Mouse (Mus musculus) CH12.LX (cell line): ENCODE data around the gene Timm22. TPM values are rescaled to one million over a fixed set of nuclear protein-coding genes. Genes with fewer than 3 reads are reported as not detected.

Experiments used
- DNase-seq: peaks from one replicate; pipeline ENCODE4 v3.0.0-alpha.2; 2013; ENCODE audit errors: extremely low read depth
- H3K27ac ChIP-seq: 2 replicates; pipeline ENCODE4 v1.5.1; 2012; ENCODE audit warnings: low read depth, mild to moderate bottlenecking, control low read depth, moderate library complexity; ENCODE audit not compliant: insufficient read depth
- H3K27me3 ChIP-seq: replicated peaks from 2 replicates; pipeline ENCODE3; 2012; ENCODE audit warnings: inconsistent platforms
- H3K36me3 ChIP-seq, 2 experiments: replicated peaks in 1 of 2; 2 replicates each; pipeline versions ENCODE3 to v1.6.1; 2012; ENCODE audit warnings: inconsistent platforms in 1 of 2, low read length in 1 of 2, mild to moderate bottlenecking in 1 of 2, mixed read lengths in 1 of 2, moderate library complexity in 1 of 2; ENCODE audit not compliant: control insufficient read depth in 1 of 2, insufficient read depth in 1 of 2
- H3K4me1 ChIP-seq, 2 experiments: 2 replicates each; pipeline ENCODE4 v1.6.1; 2012; ENCODE audit warnings: inconsistent platforms in 1 of 2, moderate library complexity in 1 of 2; ENCODE audit not compliant: insufficient read depth in 2 of 2, control insufficient read depth in 1 of 2
- H3K4me2 ChIP-seq: 2 replicates; pipeline ENCODE4 v1.6.1; 2012; ENCODE audit warnings: low read depth, mild to moderate bottlenecking, control low read depth; ENCODE audit not compliant: poor library complexity, insufficient read depth, severe bottlenecking
- H3K4me3 ChIP-seq, 3 experiments: fragments of 150-350 bp in 1 of 3; sonication (generic) in 1 of 3; replicated peaks in 1 of 3; 2 replicates each; pipeline versions ENCODE3 to v1.5.1; 2011 to 2012; ENCODE audit warnings: low read depth in 2 of 3, low read length in 2 of 3, mild to moderate bottlenecking in 2 of 3, moderate library complexity in 2 of 3, control low read depth in 1 of 3, improper control_type of control experiment in 1 of 3, inconsistent platforms in 1 of 3, mixed read lengths in 1 of 3; ENCODE audit not compliant: poor library complexity in 1 of 3
- H3K79me2 ChIP-seq: replicated peaks from 2 replicates; pipeline ENCODE4 v1.6.1; 2012; ENCODE audit warnings: mild to moderate bottlenecking, moderate library complexity; ENCODE audit not compliant: control insufficient read depth, poor library complexity, insufficient read depth, severe bottlenecking; ENCODE audit errors: extremely low read depth
- H3K9ac ChIP-seq: 2 replicates; pipeline ENCODE4 v1.6.1; 2012; ENCODE audit warnings: low read depth, mild to moderate bottlenecking, control low read depth, moderate library complexity; ENCODE audit not compliant: insufficient read depth
- H3K9me3 ChIP-seq: replicated peaks from 2 replicates; pipeline ENCODE3; 2012; ENCODE audit warnings: low read length, inconsistent platforms, mixed read lengths
- CTCF ChIP-seq, 2 experiments: IDR thresholded peaks in 1 of 2; conservative IDR thresholded peaks in 1 of 2; 2 replicates each; pipeline ENCODE4 v1.5.1; 2011 to 2012; ENCODE audit warnings: low read depth in 2 of 2, low read length in 2 of 2, improper control_type of control experiment in 1 of 2, inconsistent platforms in 1 of 2, mild to moderate bottlenecking in 1 of 2, moderate library complexity in 1 of 2
- E2F4 ChIP-seq: IDR thresholded peaks from 2 replicates; pipeline ENCODE4 v1.6.1; 2011; ENCODE audit warnings: low read depth, low read length, improper control_type of control experiment; ENCODE audit not compliant: insufficient replicate concordance
- EP300 ChIP-seq: IDR thresholded peaks from 2 replicates; pipeline ENCODE4 v1.6.1; 2011; ENCODE audit warnings: low read length, improper control_type of control experiment
- ETS1 ChIP-seq: conservative IDR thresholded peaks from 2 replicates; pipeline ENCODE4 v1.6.1; 2012; ENCODE audit warnings: low read depth, mild to moderate bottlenecking, inconsistent platforms, low read length, improper control_type of control experiment, moderate library complexity
- JUN ChIP-seq: IDR thresholded peaks from 2 replicates; pipeline ENCODE4 v1.6.1; 2011; ENCODE audit warnings: low read depth, mild to moderate bottlenecking, low read length, improper control_type of control experiment, moderate library complexity; ENCODE audit not compliant: insufficient read depth
- KAT2A ChIP-seq: IDR thresholded peaks from 2 replicates; pipeline ENCODE4 v1.6.1; 2012; ENCODE audit warnings: low read length, improper control_type of control experiment, inconsistent platforms; ENCODE audit not compliant: insufficient replicate concordance
- MEF2A ChIP-seq: IDR thresholded peaks from 2 replicates; pipeline ENCODE4 v1.6.1; 2014; ENCODE audit warnings: low read depth, mild to moderate bottlenecking, inconsistent platforms, low read length, improper control_type of control experiment, borderline replicate concordance
- MYC ChIP-seq: IDR thresholded peaks from 2 replicates; pipeline ENCODE4 v1.6.1; 2011; ENCODE audit warnings: low read depth, mild to moderate bottlenecking, improper control_type of control experiment, low read length
- NRF1 ChIP-seq: IDR thresholded peaks from 2 replicates; pipeline ENCODE4 v1.6.1; 2014; ENCODE audit warnings: low read depth, mild to moderate bottlenecking, inconsistent platforms, low read length, improper control_type of control experiment, moderate library complexity
- PAX5 ChIP-seq: IDR thresholded peaks from 2 replicates; pipeline ENCODE4 v1.6.1; 2012; ENCODE audit warnings: low read length, inconsistent platforms, mixed read lengths
- POLR2A ChIP-seq: IDR thresholded peaks from 2 replicates; pipeline ENCODE4 v1.6.1; 2011; ENCODE audit warnings: low read depth, mild to moderate bottlenecking, improper control_type of control experiment, low read length
- POLR2AphosphoS2 ChIP-seq: IDR thresholded peaks from 2 replicates; pipeline ENCODE4 v1.6.1; 2011; ENCODE audit warnings: low read depth, low read length, improper control_type of control experiment
- RCOR1 ChIP-seq: conservative IDR thresholded peaks from 2 replicates; pipeline ENCODE4 v1.6.1; 2012; ENCODE audit warnings: low read depth, mild to moderate bottlenecking, inconsistent platforms, low read length, improper control_type of control experiment
- USF2 ChIP-seq: conservative IDR thresholded peaks from 2 replicates; pipeline ENCODE4 v1.6.1; 2011; ENCODE audit warnings: low read depth, low read length, improper control_type of control experiment
- ZKSCAN1 ChIP-seq: IDR thresholded peaks from 2 replicates; pipeline ENCODE4 v1.6.1; 2012; ENCODE audit warnings: low read depth, inconsistent platforms, low read length, improper control_type of control experiment, borderline replicate concordance
- ZMIZ1 ChIP-seq: IDR thresholded peaks from 2 replicates; pipeline ENCODE4 v1.6.1; 2012; ENCODE audit warnings: low read depth, mild to moderate bottlenecking, inconsistent platforms, low read length, improper control_type of control experiment
- dilution Hi-C: fragments of 300-500 bp; cut with MboI; formaldehyde crosslinking; loops from 2 replicates; pipeline ENCODE4 v1.14.3; 2020; ENCODE audit warnings: low sequenced_read_pairs; ENCODE audit not compliant: extremely low pct_unique_long_range_greater_than_20kb, extremely low pct_ligation_motif_present
- in situ Hi-C: fragments of 300-500 bp; cut with MboI; formaldehyde crosslinking; loops from 3 replicates; pipeline ENCODE4 v1.14.3; 2019; ENCODE audit warnings: low sequenced_read_pairs, low pct_ligation_motif_present, low pct_unique_long_range_greater_than_20kb, mixed read lengths
- polyA plus RNA-seq: library from polyadenylated mRNA; unstranded; fragments of >175 nt; gene quantifications from 2 replicates; pipeline ENCODE4 v1.2.1, GENCODE M21; 2012; ENCODE audit warnings: low read depth; ENCODE audit not compliant: insufficient read length
- total RNA-seq, 2 experiments: library from RNA; depleted of rRNA; stranded (reverse); fragments of 300-350 nt in 1 of 2; fragments of >200 nt in 1 of 2; gene quantifications; 2 replicates each; pipeline ENCODE4 v1.2.3; 2012 to 2014

The Timm22 gene
- total and polyA plus RNA-seq, 3 experiments: 44.6 to 81.4 (median 53.8) TPM

DNA sequence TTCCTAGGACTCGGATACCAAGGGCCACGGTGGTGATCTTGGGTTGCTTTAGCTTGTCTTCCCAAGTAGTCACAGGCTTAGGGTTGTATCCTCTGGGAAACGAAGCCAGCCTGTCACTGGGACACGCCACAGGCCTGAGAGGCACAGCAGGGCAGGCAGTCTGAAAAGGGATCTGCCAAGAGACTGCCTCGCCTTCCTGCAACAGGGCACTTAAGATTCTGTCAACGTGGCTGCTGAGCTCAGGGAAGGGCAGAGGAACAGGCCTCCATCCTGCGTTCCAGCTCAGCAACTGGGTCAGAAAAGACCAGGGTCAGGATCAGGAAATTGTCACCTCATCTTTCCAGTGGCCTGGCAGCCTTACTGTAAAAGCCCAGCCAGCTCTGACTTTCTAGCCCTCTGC is 22.8 kb downstream of the Timm22 start:
- H3K9ac ChIP-seq: no peak overlapping the region
- no peak overlapping the region for H3K4me2 ChIP-seq
- no peaks in the 10 kb centered on the region for H3K79me2 ChIP-seq
- H3K27me3 ChIP-seq: no peaks in the 10 kb centered on the region
- in situ Hi-C loops (no loop called here), dilution Hi-C loops (no loop called here)
- peaks cover 11 to 85% of the 10 kb centered on the region in 2 experiments for H3K36me3 ChIP-seq
- TF ChIP-seq CTCF (conservative IDR thresholded peaks at IDR 0.05 in 1 of 2, IDR thresholded peaks at IDR 0.05 in 1 of 2; ENCODE audit: low read depth in 2 of 2, low read length in 2 of 2) (no peak; a peak in 1 of 4 replicates), POLR2A (no peak), USF2 (no peak), ZKSCAN1 (no peak), ZMIZ1 (no peak), ETS1 (no peak), RCOR1 (no peak), EP300 (no peak), MEF2A (no peak), MYC (no peak), PAX5 (no peak), POLR2AphosphoS2 (no peak), KAT2A (no peak), NRF1 (no peak), E2F4 (no peak)
- H3K9me3 ChIP-seq: no peaks in the 10 kb centered on the region
- DNase-seq: no peak
- H3K4me3 ChIP-seq: no peak overlapping the region
- peaks cover 0 to 23% of the 10 kb centered on the region in 2 experiments; a peak in 1 of 4 replicates for H3K4me1 ChIP-seq
- no peak overlapping the region for H3K27ac ChIP-seq

DNA sequence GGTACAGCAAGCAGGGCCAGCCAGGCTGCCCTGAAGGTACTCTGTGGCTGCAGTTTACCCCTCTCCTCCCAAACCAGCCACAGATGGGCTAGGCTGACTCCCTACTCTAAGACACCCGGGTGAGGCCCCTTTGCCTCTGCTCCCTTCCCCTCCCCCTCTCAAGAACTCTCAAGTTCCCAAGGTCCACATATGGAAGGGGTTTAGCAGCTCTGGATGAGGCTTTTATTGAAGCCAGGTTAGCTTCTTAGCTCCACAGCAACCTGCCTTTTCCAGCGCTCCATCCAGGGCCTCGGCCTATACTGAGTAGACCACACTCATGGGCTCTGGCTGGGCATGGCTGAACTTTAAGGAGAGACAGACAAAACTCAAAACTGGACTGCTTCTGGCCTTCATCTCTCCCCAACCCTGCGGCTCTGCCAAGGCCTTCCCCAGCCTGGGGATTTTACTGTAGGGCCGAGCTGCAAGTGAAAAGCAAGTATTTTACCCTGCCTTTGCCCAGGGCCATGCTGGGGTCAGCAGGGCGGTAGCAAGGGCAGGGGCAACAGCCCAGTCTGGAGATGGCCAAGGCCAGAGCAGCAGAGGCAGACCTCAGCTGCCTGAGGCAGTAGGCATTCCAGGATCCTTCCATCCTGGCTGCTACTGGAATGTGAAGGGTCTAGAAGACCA is 23.3 kb downstream of the Timm22 start:
- Histone ChIP-seq H3K27ac (no peak overlapping the region), H3K79me2 (no peaks in the 10 kb centered on the region), H3K4me2 (no peak overlapping the region), H3K27me3 (no peaks in the 10 kb centered on the region), H3K36me3 (peaks cover 7 to 83% of the 10 kb centered on the region in 2 experiments), H3K9me3 (no peaks in the 10 kb centered on the region), H3K4me1 (peaks cover 0 to 29% of the 10 kb centered on the region in 2 experiments; a peak in 1 of 4 replicates), H3K9ac (no peak overlapping the region), H3K4me3 (no peak overlapping the region)
- dilution Hi-C loops (no loop called here), in situ Hi-C loops (no loop called here)
- no peak for TF ChIP-seq E2F4
- no peak for TF ChIP-seq JUN
- TF ChIP-seq CTCF (conservative IDR thresholded peaks at IDR 0.05 in 1 of 2, IDR thresholded peaks at IDR 0.05 in 1 of 2; ENCODE audit: low read depth in 2 of 2, low read length in 2 of 2): no peak
- DNase-seq: no peak
